Mouse (Mus musculus) layer of hippocampus, postnatal 25 days (tissue): ENCODE measurements around the gene Idua. TPM values are rescaled to one million over a fixed set of nuclear protein-coding genes. Genes with fewer than 3 reads are reported as not detected.

Experiments used
- DNase-seq, 2 experiments: peaks; one replicate each; pipeline ENCODE4 v3.0.0; 2022; ENCODE audit warnings: mixed read lengths in 2 of 2, low spot score in 1 of 2; ENCODE audit errors: extremely low spot score in 1 of 2
- total RNA-seq, 2 experiments: library from RNA; stranded (reverse); gene quantifications; 2 replicates each; pipeline ENCODE4 v1.2.3; 2021

Gene Idua
- total RNA-seq, 2 experiments from 2014 or later, result 10.4 to 19.6 TPM

DNA sequence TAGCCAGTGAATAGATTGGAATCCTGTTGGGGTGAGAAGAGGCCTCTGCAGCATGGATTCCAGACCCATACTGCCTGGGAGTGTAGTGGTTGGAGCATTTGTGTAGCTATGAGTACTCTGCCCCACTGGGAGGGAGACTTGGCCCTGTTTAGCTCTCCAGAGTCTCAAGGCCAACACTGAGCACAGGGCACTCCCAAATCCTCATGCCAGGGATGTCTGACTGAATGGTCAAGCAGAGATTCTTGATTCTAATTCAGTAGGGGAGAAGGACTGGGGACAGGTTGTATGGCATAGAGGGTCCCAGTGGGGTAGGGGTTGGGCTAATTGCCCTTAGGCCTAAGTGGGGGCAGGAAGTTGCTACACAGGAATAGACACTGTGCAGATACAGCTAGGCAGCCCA lies 53.6 kb downstream of the Idua start:
- no peak for DNase-seq

DNA sequence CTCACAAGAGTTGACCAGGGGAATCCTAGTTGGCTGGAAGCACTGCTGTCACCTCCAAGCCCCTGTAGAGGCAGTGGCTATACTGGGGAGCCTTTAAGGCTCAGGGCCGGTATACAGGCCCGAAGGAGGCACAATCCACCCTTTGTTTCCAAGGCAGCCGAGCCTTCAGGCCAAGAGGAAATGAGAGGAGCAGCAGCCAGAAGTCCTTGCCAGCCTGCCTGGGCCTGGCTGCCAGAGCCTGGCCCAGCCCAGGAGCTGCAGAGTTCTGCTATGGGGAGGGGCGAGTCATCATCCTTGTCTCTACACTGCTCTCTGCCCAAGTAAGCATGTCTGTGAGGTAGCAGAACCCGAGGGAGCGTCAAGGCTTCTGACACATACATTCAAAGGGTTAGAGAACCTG lies 54.0 kb downstream of the Idua start:
- DNase-seq, result peak in 1 of 2 experiments; percentile 20

DNA sequence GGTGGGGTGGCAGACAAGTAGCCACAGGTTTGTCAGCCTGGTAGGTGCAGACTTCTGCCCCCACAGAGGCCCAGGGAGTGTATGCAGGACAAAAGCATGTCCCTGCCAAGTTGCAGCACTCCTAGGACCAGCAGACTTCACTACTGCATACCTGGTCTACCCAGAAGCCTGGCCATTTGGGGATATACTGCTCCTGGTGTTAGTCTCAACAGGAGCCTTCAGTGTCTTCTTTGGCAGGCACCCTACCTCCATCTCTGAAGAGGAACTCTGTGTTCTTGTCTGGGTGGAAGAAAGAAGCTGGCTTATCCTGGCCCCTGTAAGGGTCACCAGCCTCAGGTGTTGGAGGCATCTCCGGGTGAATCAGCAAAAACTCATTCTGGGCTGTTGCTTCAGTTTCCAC lies 55.8 kb downstream of the Idua start:
- no peak for DNase-seq

DNA sequence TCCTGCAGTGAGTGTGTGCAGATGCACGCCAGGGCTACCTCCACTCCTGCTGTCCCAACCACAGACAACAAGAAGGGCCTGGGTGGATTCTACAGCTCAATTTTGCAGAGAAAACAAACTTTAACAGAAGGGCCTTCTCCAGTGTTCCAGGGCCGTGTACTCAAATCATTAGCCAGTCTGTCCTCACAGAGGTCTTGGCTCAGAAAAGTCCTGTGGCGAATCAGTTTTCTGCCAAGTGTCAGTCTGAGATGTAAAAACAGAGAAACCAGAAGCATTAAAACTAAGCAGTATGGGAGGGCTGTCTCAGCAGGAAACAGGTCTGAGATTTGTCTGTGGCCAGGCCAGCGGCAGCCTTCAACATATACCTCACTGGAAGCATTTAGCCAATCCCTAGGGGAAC lies 57.9 kb downstream of the Idua start:
- DNase-seq, result no peak

DNA sequence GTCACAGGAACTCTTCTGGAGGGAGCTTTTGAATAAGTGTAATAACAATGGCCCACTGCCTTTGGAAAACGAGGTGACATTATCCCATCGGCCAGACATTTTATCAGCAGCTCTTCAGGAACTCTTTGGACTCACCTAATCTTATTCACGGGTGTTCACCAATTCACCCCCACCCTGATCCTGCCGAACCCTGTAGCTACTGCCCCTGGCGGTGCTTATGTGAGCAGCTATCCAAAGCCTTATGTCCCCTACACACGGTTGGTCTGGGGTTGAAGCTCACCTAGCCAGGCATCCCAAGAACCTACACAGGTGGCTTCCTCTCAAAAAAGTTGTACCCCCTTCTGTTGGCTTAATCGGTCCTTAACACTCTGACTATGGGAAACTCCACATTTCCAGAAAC lies 59.6 kb downstream of the Idua start:
- DNase-seq, result no peak

DNA sequence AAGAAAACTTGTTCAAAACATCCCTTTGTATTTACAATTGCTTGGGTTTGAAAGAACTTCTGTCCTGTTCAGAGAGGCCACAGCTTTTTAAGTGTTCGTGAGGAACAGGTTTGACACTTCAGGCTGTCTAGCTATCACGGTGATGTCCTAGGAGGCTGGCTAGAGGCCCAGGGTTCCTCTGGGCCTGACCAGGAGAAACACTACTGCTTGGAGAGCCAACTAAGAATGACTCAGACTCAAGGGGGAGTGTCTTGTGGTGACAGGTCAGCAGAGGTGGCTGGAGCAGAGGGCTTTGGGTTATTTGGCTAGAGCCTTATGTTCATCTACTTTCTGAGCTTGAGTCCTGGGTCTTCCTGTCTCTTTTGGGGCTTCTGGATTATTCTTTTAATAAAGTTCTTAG lies 63.9 kb downstream of the Idua start:
- DNase-seq, result no peak

DNA sequence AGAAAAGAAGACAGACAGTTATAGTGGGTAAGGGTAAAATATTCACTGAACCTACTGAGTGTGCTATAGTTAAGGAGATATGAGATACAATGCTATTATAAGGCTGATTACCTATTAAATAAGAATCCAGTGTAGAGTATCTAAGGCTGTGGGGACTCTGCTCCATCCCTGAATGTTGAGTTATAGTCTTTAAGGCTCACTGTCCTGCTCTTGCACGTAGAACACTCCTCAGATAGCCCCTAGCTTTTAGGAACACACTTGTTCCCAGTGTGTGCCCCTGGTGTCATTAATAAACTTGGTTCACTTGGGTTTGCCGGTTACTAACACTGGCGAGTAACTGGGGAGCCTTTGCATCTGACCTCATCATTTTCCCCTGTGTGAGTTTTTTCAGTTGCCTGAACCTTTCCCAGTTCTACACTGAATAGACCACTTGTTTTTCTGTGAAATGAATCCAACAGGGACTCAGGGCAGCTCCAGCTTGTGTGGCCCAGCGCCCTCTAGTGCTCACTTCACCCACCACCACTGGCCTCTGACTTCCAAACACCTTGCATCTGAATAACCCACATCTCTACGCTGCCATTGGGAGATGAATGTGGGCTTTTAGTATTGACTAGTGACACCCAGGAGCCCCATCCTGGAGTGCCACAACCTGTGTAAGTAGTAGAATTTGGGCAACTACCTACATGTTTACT lies 66.6 kb downstream of the Idua start:
- peak; percentile 54 to 82 for DNase-seq

DNA sequence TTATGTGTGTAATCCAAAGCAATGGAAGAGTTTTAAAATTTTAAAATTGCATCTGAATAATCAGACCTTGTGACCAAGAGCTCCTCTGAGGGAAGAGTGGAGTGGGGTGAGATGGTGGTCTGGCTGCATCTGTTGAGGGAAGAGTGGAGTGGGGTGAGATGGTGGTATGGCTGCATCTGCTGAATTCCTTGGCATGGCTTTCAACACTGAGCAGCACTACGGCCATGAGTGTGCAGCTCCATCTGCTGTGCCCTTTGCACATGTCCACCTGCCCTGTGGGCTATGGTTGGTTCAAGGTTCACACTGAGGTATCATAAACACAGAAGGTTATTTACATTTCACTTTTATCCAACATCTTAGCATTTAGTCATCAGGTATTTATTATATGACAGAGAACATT lies 67.3 kb downstream of the Idua start:
- no peak for DNase-seq

Other genes starting within 250 kb of the Idua start
- gene Atp5k, start 225.9 kb upstream of the Idua start, total RNA-seq, result 100 to 1,000 TPM; 299 to 306 TPM
- gene Mfsd7a, start 211.4 kb upstream of the Idua start, total RNA-seq, result 1 to 10 TPM in 1 of 2 experiments, under 1 TPM in 1; 0.56 to 1.0 TPM
- 10 to 100 TPM; 48.3 to 53.4 TPM for gene Pcgf3, start 199.1 kb upstream of the Idua start, total RNA-seq
- gene Cplx1, start 110.3 kb upstream of the Idua start, total RNA-seq, result 100 to 1,000 TPM; 519 to 570 TPM
- gene Gak, start 30.6 kb upstream of the Idua start, total RNA-seq, result 100 to 1,000 TPM in 1 of 2 experiments, 10 to 100 TPM in 1; 95.7 to 103 TPM
- gene Tmem175, start 30.6 kb upstream of the Idua start, total RNA-seq, result 10 to 100 TPM; 39.6 to 47.4 TPM
- gene Dgkq, start 9.3 kb downstream of the Idua start, total RNA-seq, result 10 to 100 TPM; 44.5 to 54.9 TPM
- 1 to 10 TPM; 1.2 to 1.6 TPM for gene Slc26a1, start 15.2 kb downstream of the Idua start, total RNA-seq
- 10 to 100 TPM; 23.5 to 31.4 TPM for gene Fgfrl1, start 32.1 kb downstream of the Idua start, total RNA-seq
- not detected for gene Rnf212, start 114.7 kb downstream of the Idua start, total RNA-seq
- gene Tmed11, start 135.0 kb downstream of the Idua start, total RNA-seq, result not detected
- not detected for gene Vmn2r8, start 148.5 kb downstream of the Idua start, total RNA-seq
- not detected for gene Vmn2r9, start 192.3 kb downstream of the Idua start, total RNA-seq